Mouse (Mus musculus): ENCODE results near the gene Zfp418.

DNA sequence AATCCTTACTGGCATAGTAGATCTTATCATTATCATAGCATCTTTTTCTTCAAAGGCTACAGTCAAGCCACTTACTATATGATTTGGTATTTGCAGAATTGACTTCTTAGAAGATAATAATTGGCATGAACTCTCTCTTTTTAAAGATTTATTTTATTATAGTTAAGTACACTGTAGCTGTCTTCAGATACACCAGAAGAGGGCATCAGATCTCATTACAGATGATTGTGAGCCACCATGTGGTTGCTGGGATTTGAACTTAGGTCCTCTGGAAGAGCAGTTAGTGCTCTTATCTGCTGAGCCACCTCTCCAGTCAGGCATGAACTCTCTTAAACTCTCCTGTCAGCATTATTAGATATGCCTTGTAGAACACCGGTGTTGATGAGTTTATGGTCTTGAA, 26.9 kb upstream of the Zfp418 start:
- no peak for TF ChIP-seq CTCF (conservative IDR thresholded peaks at IDR 0.05; ENCODE audit: low read length)
- TF ChIP-seq POU5F1 (IDR thresholded peaks at IDR 0.05; ENCODE audit: borderline replicate concordance, low read length): no peak
- TF ChIP-seq NANOG (IDR thresholded peaks at IDR 0.05; ENCODE audit: borderline replicate concordance, low read length): no peak

All from E14TG2a.4 (cell line).